Mouse (Mus musculus) midbrain, embryonic 16.5 days (tissue): ENCODE measurements around the gene Mapre1. TPM values are rescaled to one million over a fixed set of nuclear protein-coding genes. Genes with fewer than 3 reads are reported as not detected.
"Not testable (repeated sequence)": the region's sequence is repeated elsewhere in the genome, so short reads cannot be mapped to it uniquely, and the experiment has no call there.

Source experiments
- ATAC-seq: fragments of 200-750 bp; cut with Nextera tagmentation; 2 replicates; pipeline ENCODE4 v1.8.0; 2017; ENCODE audit warnings: moderate TSS enrichment
- H3K27ac ChIP-seq: fragments of 300-500 bp; sonication (generic); 2 replicates; pipeline ENCODE4 v1.5.1; 2014; ENCODE audit warnings: mild to moderate bottlenecking, low read length, mixed read lengths
- H3K27me3 ChIP-seq: fragments of 300-500 bp; sonication (generic); 2 replicates; pipeline ENCODE4 v1.6.1; 2014; ENCODE audit warnings: low read depth, low read length, mixed read lengths; ENCODE audit not compliant: control insufficient read depth, insufficient read depth
- H3K36me3 ChIP-seq: fragments of 300-500 bp; sonication (generic); 2 replicates; pipeline ENCODE4 v1.6.1; 2014; ENCODE audit warnings: mild to moderate bottlenecking, low read length, moderate library complexity, mixed read lengths; ENCODE audit not compliant: control insufficient read depth, insufficient read depth
- H3K4me1 ChIP-seq: fragments of 300-500 bp; sonication (generic); 2 replicates; pipeline ENCODE4 v1.6.1; 2014; ENCODE audit warnings: mild to moderate bottlenecking, low read length, mixed read lengths; ENCODE audit not compliant: control insufficient read depth, insufficient read depth
- H3K4me2 ChIP-seq: fragments of 300-500 bp; sonication (generic); 2 replicates; pipeline ENCODE4 v1.6.1; 2014; ENCODE audit warnings: mild to moderate bottlenecking, low read length, mixed read lengths
- H3K4me3 ChIP-seq: fragments of 300-500 bp; sonication (generic); 2 replicates; pipeline ENCODE4 v1.5.1; 2014; ENCODE audit warnings: low read depth, mild to moderate bottlenecking, low read length, moderate library complexity, mixed read lengths
- H3K9ac ChIP-seq: fragments of 300-500 bp; sonication (generic); 2 replicates; pipeline ENCODE4 v1.6.1; 2014; ENCODE audit warnings: low read depth, low read length, mixed read lengths
- H3K9me3 ChIP-seq: fragments of 300-500 bp; sonication (generic); replicated peaks from 2 replicates; pipeline ENCODE4 v1.6.1; 2014; ENCODE audit warnings: mild to moderate bottlenecking, low read length, mixed read lengths; ENCODE audit not compliant: control insufficient read depth, poor library complexity, severe bottlenecking
- WGBS: fragments of 180-500 bp; shearing (Covaris S2); extraction: QIAGEN DNeasy Blood & Tissue Kit; methylation state at CpG from one replicate; pipeline ENCODE4 v1.1.7; 2014; 5-methylcytosine and 5-hydroxymethylcytosine counted together
- polyA plus RNA-seq: library from polyadenylated mRNA; unstranded; fragments of >200 nt; fragmentation: Nextera tagmentation; extraction: Ambion mirVana; gene quantifications from 2 replicates; pipeline ENCODE4 v1.2.1, GENCODE M21; 2015

Gene Mapre1
- polyA plus RNA-seq, 1 experiment from 2014 or later: 411 TPM

GRCm38 (mm10) chr2:153793366-153793765, 52.3 kb downstream of the Mapre1 start:
- Histone ChIP-seq H3K9ac (no peak overlapping the region), H3K27ac (no peak overlapping the region)
- no peak for ATAC-seq

GRCm38 (mm10) chr2:153795090-153795489, 54.0 kb downstream of the Mapre1 start:
- no peak overlapping the region for H3K9ac ChIP-seq
- H3K27me3 ChIP-seq: no peaks in the 10 kb centered on the region
- WGBS: 61% methylated on average over 5 of the region's 5 CpGs
- no peak overlapping the region for H3K4me3 ChIP-seq
- no peaks in the 10 kb centered on the region for H3K9me3 ChIP-seq
- H3K4me1 ChIP-seq: no peaks in the 10 kb centered on the region
- H3K4me2 ChIP-seq: no peak overlapping the region
- H3K36me3 ChIP-seq: no peaks in the 10 kb centered on the region
- no peak for ATAC-seq
- no peak overlapping the region for H3K27ac ChIP-seq

More at GRCm38 (mm10) chr2:153793366-153793765, 52.3 kb downstream of the Mapre1 start:
- Histone ChIP-seq H3K9me3 (no peaks in the 10 kb centered on the region), H3K4me2 (no peak overlapping the region), H3K4me1 (no peaks in the 10 kb centered on the region), H3K36me3 (no peaks in the 10 kb centered on the region), H3K4me3 (no peak overlapping the region), H3K27me3 (no peaks in the 10 kb centered on the region)

- not testable (repeated sequence) for H3K9ac ChIP-seq, H3K4me1 ChIP-seq, H3K27ac ChIP-seq, H3K4me2 ChIP-seq, ATAC-seq, H3K27me3 ChIP-seq, H3K9me3 ChIP-seq, H3K36me3 ChIP-seq, H3K4me3 ChIP-seq
Measured at GRCm38 (mm10) chr2:153807464-153807863, 66.4 kb downstream of the Mapre1 start.

- Histone ChIP-seq H3K27me3 (no peaks in the 10 kb centered on the region), H3K4me3 (no peak overlapping the region), H3K4me1 (no peaks in the 10 kb centered on the region), H3K36me3 (no peaks in the 10 kb centered on the region), H3K9me3 (no peaks in the 10 kb centered on the region), H3K4me2 (no peak overlapping the region), H3K27ac (no peak overlapping the region), H3K9ac (no peak overlapping the region)
- 72% methylated on average over 8 of the region's 8 CpGs for WGBS
- no peak for ATAC-seq
Measured at GRCm38 (mm10) chr2:153808146-153808545, 67.1 kb downstream of the Mapre1 start.

GRCm38 (mm10) chr2:153808841-153809240, 67.8 kb downstream of the Mapre1 start:
- no peaks in the 10 kb centered on the region for H3K9me3 ChIP-seq
- 84% methylated on average over 6 of the region's 6 CpGs for WGBS
- H3K9ac ChIP-seq: no peak overlapping the region
- no peak overlapping the region for H3K4me3 ChIP-seq
- H3K27me3 ChIP-seq: no peaks in the 10 kb centered on the region
- no peaks in the 10 kb centered on the region for H3K4me1 ChIP-seq
- H3K27ac ChIP-seq: no peak overlapping the region
- H3K4me2 ChIP-seq: no peak overlapping the region
- no peak for ATAC-seq
- no peaks in the 10 kb centered on the region for H3K36me3 ChIP-seq

- no peak overlapping the region for H3K4me3 ChIP-seq
- H3K9me3 ChIP-seq: no peaks in the 10 kb centered on the region
- H3K27me3 ChIP-seq: no peaks in the 10 kb centered on the region
- 79% methylated on average over 3 of the region's 3 CpGs for WGBS
- ATAC-seq: no peak
- no peaks in the 10 kb centered on the region for H3K4me1 ChIP-seq
- no peak overlapping the region for H3K27ac ChIP-seq
- no peak overlapping the region for H3K4me2 ChIP-seq
- no peak overlapping the region for H3K9ac ChIP-seq
- H3K36me3 ChIP-seq: no peaks in the 10 kb centered on the region
Measured at GRCm38 (mm10) chr2:153809921-153810320, 68.8 kb downstream of the Mapre1 start.

GRCm38 (mm10) chr2:153822005-153822543, 81.0 kb downstream of the Mapre1 start:
- 89% methylated on average over 2 of the region's 2 CpGs for WGBS
- Histone ChIP-seq H3K4me2 (no peak overlapping the region), H3K36me3 (no peaks in the 10 kb centered on the region), H3K9ac (no peak overlapping the region), H3K27ac (no peak overlapping the region), H3K9me3 (no peaks in the 10 kb centered on the region), H3K4me1 (no peaks in the 10 kb centered on the region; the same call in 1 of the 2 replicates), H3K27me3 (no peaks in the 10 kb centered on the region), H3K4me3 (no peak overlapping the region)
- no peak for ATAC-seq

Other genes starting within 250 kb of the Mapre1 start
- not detected in 2 replicates for gene 4930404H24Rik, start 248.5 kb upstream of the Mapre1 start, polyA plus RNA-seq
- gene Nol4l, start 211.3 kb upstream of the Mapre1 start, polyA plus RNA-seq: 39.9 and 47.5 TPM in 2 replicates
- 102 and 104 TPM in 2 replicates for gene Commd7, start 108.5 kb upstream of the Mapre1 start, polyA plus RNA-seq
- gene Dnmt3b, start 91.8 kb upstream of the Mapre1 start, polyA plus RNA-seq: 3.0 and 3.5 TPM in 2 replicates
- gene Dnmt3c, start 44.6 kb upstream of the Mapre1 start, polyA plus RNA-seq: not detected in 2 replicates
- gene Efcab8, start 38.7 kb downstream of the Mapre1 start, polyA plus RNA-seq: 0.16 TPM in 1 of 2 replicates, not detected in the other
- not detected in 2 replicates for gene Sun5, start 129.8 kb downstream of the Mapre1 start, polyA plus RNA-seq
- gene Bpifb2, start 133.8 kb downstream of the Mapre1 start, polyA plus RNA-seq: 0.26 TPM in 1 of 2 replicates, not detected in the other
- gene Bpifb6, start 159.1 kb downstream of the Mapre1 start, polyA plus RNA-seq: not detected in 2 replicates
- 0.11 TPM in 1 of 2 replicates, not detected in the other for gene Bpifb3, start 177.0 kb downstream of the Mapre1 start, polyA plus RNA-seq
- gene Bpifb4, start 196.9 kb downstream of the Mapre1 start, polyA plus RNA-seq: not detected in 2 replicates
- not detected in 2 replicates for gene Bpifa6, start 233.7 kb downstream of the Mapre1 start, polyA plus RNA-seq